Mouse (Mus musculus): ENCODE results near the gene Olfr780.

- TF ChIP-seq CTCF (IDR thresholded peaks at IDR 0.05; ENCODE audit: insufficient read depth, low read length) = no peak
- TF ChIP-seq POLR2A (IDR thresholded peaks at IDR 0.05; ENCODE audit: borderline replicate concordance, extremely low read depth, low read depth, low read length) = no peak
Observed at GRCm38 (mm10) chr10:129357307-129357706, 39.4 kb downstream of the Olfr780 start.

All from lung, adult 2 months (tissue).